Mouse (Mus musculus): ENCODE data around the gene Ndufs7. TPM values are rescaled to one million over a fixed set of nuclear protein-coding genes. Genes with fewer than 3 reads are reported as not detected.

The Ndufs7 gene
- total and polyA plus RNA-seq, 3 experiments: 154 to 282 (median 222) TPM

DNA sequence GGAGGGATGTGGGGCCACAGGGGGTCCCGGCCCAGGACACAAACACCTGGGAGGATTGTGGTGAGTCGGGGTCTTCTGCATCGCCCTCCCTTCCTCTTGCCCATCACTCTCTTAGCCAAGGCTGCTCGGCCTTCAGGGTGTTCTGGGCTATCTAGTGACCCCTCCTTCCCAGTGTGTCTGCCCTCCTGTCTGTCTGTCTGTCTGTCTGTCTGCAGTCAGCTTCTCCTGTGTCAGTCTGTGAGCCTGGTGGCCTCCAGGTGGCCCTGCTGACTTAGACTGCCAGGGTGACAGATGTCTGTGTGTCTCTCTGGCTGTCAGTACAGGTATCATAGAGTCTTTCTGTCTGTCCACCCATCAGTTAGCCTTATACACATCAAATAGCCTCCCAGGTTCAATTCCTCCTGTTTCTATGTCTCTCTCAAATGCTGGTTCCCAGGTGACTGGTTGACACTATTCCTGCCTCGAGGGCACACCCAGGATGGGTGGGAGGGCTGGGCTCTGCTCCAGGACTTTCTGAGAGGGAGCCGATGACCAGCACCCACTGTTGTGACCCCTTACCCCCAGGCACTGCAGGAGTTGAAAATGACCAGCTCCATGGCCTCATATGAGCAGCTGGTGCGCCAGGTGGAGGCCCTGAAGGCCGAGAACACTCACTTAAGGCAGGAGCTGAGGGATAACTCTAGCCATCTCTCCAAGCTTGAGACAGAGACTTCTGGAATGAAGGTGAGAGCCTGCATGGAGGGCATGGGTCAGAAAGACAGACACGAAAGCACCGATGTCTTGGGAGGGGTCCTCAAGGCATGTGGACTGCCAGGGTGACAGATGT, 52.5 kb downstream of the Ndufs7 start:
- dilution Hi-C loops (cut with MboI; ENCODE audit: extremely low pct_ligation_motif_present, extremely low pct_unique_long_range_greater_than_20kb, low sequenced_read_pairs) (no loop called here), in situ Hi-C loops (cut with MboI; ENCODE audit: low pct_ligation_motif_present, low pct_unique_long_range_greater_than_20kb, low sequenced_read_pairs) (no loop called here)
- H3K4me3 ChIP-seq (replicated peaks in 1 of 3; ENCODE audit: low read depth in 2 of 3, low read length in 2 of 3, poor library complexity in 1 of 3): no peak overlapping the region
- H3K36me3 ChIP-seq (replicated peaks in 1 of 2; ENCODE audit: control insufficient read depth in 1 of 2, insufficient read depth in 1 of 2, low read length in 1 of 2): no peaks in the 10 kb centered on the region
- H3K27ac ChIP-seq (ENCODE audit: insufficient read depth, low read depth): no peak overlapping the region
- H3K4me2 ChIP-seq (ENCODE audit: insufficient read depth, low read depth, poor library complexity, severe bottlenecking): no peak overlapping the region
- peak in 1 of 2 experiments; percentile 22; a peak in 1 of 4 replicates for TF ChIP-seq CTCF (conservative IDR thresholded peaks at IDR 0.05 in 1 of 2, IDR thresholded peaks at IDR 0.05 in 1 of 2; ENCODE audit: low read depth in 2 of 2, low read length in 2 of 2)
- TF ChIP-seq RAD21 (IDR thresholded peaks at IDR 0.05; ENCODE audit: low read depth, low read length): no peak; the same call in 1 of the 2 replicates
- H3K9me3 ChIP-seq (replicated peaks; ENCODE audit: low read length): no peaks in the 10 kb centered on the region
- no peak overlapping the region for H3K9ac ChIP-seq (ENCODE audit: insufficient read depth, low read depth)
- peaks cover 0 to 15% of the 10 kb centered on the region in 2 experiments; a peak in 3 of 4 replicates for H3K4me1 ChIP-seq (ENCODE audit: control insufficient read depth in 1 of 2, insufficient read depth in 2 of 2)
- H3K79me2 ChIP-seq (replicated peaks; ENCODE audit: control insufficient read depth, extremely low read depth, insufficient read depth, poor library complexity, severe bottlenecking): no peaks in the 10 kb centered on the region
- no peak for DNase-seq (ENCODE audit: extremely low read depth)
- peaks cover 66% of the 10 kb centered on the region for H3K27me3 ChIP-seq (replicated peaks)

- TF ChIP-seq TCF12 (IDR thresholded peaks at IDR 0.05; ENCODE audit: low read depth, low read length) (no peak), ZMIZ1 (IDR thresholded peaks at IDR 0.05; ENCODE audit: low read depth, low read length) (no peak)
- dilution Hi-C loops (cut with MboI; ENCODE audit: extremely low pct_ligation_motif_present, extremely low pct_unique_long_range_greater_than_20kb, low sequenced_read_pairs): no loop called here
Observed at GRCm38 (mm10) chr10:80302082-80302355, 53.1 kb downstream of the Ndufs7 start.

GRCm38 (mm10) chr10:80302471-80302881, 53.6 kb downstream of the Ndufs7 start:
- DNase-seq (ENCODE audit: extremely low read depth): no peak
- Histone ChIP-seq H3K4me2 (ENCODE audit: insufficient read depth, low read depth, poor library complexity, severe bottlenecking) (peak overlapping the region; percentile 30; the same call in 1 of the 2 replicates), H3K27ac (ENCODE audit: insufficient read depth, low read depth) (no peak overlapping the region), H3K79me2 (replicated peaks; ENCODE audit: control insufficient read depth, extremely low read depth, insufficient read depth, poor library complexity, severe bottlenecking) (no peaks in the 10 kb centered on the region), H3K36me3 (replicated peaks in 1 of 2; ENCODE audit: control insufficient read depth in 1 of 2, insufficient read depth in 1 of 2, low read length in 1 of 2) (no peaks in the 10 kb centered on the region), H3K27me3 (replicated peaks) (peaks cover 75% of the 10 kb centered on the region), H3K4me3 (replicated peaks in 1 of 3; ENCODE audit: low read depth in 2 of 3, low read length in 2 of 3, poor library complexity in 1 of 3) (no peak overlapping the region), H3K4me1 (ENCODE audit: control insufficient read depth in 1 of 2, insufficient read depth in 2 of 2) (peaks cover 0 to 9% of the 10 kb centered on the region in 2 experiments; a peak in 3 of 4 replicates), H3K9ac (ENCODE audit: insufficient read depth, low read depth) (no peak overlapping the region), H3K9me3 (replicated peaks; ENCODE audit: low read length) (no peaks in the 10 kb centered on the region)
- dilution Hi-C loops (cut with MboI; ENCODE audit: extremely low pct_ligation_motif_present, extremely low pct_unique_long_range_greater_than_20kb, low sequenced_read_pairs) (no loop called here), in situ Hi-C loops (cut with MboI; ENCODE audit: low pct_ligation_motif_present, low pct_unique_long_range_greater_than_20kb, low sequenced_read_pairs) (no loop called here)
- no peak for TF ChIP-seq GABPA (IDR thresholded peaks at IDR 0.05; ENCODE audit: insufficient replicate concordance, low read depth, low read length)
- no peak for TF ChIP-seq ZKSCAN1 (IDR thresholded peaks at IDR 0.05; ENCODE audit: borderline replicate concordance, low read depth, low read length)
- TF ChIP-seq EP300 (IDR thresholded peaks at IDR 0.05; ENCODE audit: low read length): no peak
- TF ChIP-seq NRF1 (IDR thresholded peaks at IDR 0.05; ENCODE audit: low read depth, low read length): no peak
- no peak for TF ChIP-seq MXI1 (IDR thresholded peaks at IDR 0.05; ENCODE audit: low read depth, low read length)
- no peak for TF ChIP-seq ZC3H11A (IDR thresholded peaks at IDR 0.05; ENCODE audit: low read depth, low read length)
- TF ChIP-seq MYC (IDR thresholded peaks at IDR 0.05; ENCODE audit: low read depth, low read length): no peak
- no peak for TF ChIP-seq ETS1 (conservative IDR thresholded peaks at IDR 0.05; ENCODE audit: low read depth, low read length)
- no peak for TF ChIP-seq PAX5 (IDR thresholded peaks at IDR 0.05; ENCODE audit: low read length)
- TF ChIP-seq TBP (conservative IDR thresholded peaks at IDR 0.05; ENCODE audit: low read depth, low read length): no peak
- TF ChIP-seq IRF4 (IDR thresholded peaks at IDR 0.05; ENCODE audit: low read depth, low read length): no peak
- TF ChIP-seq KAT2A (IDR thresholded peaks at IDR 0.05; ENCODE audit: insufficient replicate concordance, low read length): no peak
- no peak for TF ChIP-seq RCOR1 (conservative IDR thresholded peaks at IDR 0.05; ENCODE audit: low read depth, low read length)
- TF ChIP-seq BHLHE40 (IDR thresholded peaks at IDR 0.05; ENCODE audit: low read depth, low read length): no peak
- no peak for TF ChIP-seq POLR2A (IDR thresholded peaks at IDR 0.05; ENCODE audit: low read depth, low read length)
- no peak for TF ChIP-seq MAZ (IDR thresholded peaks at IDR 0.05; ENCODE audit: low read depth, low read length)
- TF ChIP-seq NELFE (IDR thresholded peaks at IDR 0.05; ENCODE audit: low read depth, low read length): no peak
- TF ChIP-seq HCFC1 (IDR thresholded peaks at IDR 0.05; ENCODE audit: low read depth, low read length): no peak
- TF ChIP-seq UBTF (IDR thresholded peaks at IDR 0.05; ENCODE audit: low read depth, low read length): no peak
- no peak for TF ChIP-seq CTCF (conservative IDR thresholded peaks at IDR 0.05 in 1 of 2, IDR thresholded peaks at IDR 0.05 in 1 of 2; ENCODE audit: low read depth in 2 of 2, low read length in 2 of 2)

More at GRCm38 (mm10) chr10:80302082-80302355, 53.1 kb downstream of the Ndufs7 start:
- H3K9ac ChIP-seq (ENCODE audit: insufficient read depth, low read depth): no peak overlapping the region
- no peaks in the 10 kb centered on the region for H3K36me3 ChIP-seq (replicated peaks in 1 of 2; ENCODE audit: control insufficient read depth in 1 of 2, insufficient read depth in 1 of 2, low read length in 1 of 2)
- no peaks in the 10 kb centered on the region for H3K9me3 ChIP-seq (replicated peaks; ENCODE audit: low read length)
- no peak overlapping the region for H3K4me3 ChIP-seq (replicated peaks in 1 of 3; ENCODE audit: low read depth in 2 of 3, low read length in 2 of 3, poor library complexity in 1 of 3)
- H3K4me2 ChIP-seq (ENCODE audit: insufficient read depth, low read depth, poor library complexity, severe bottlenecking): peak overlapping the region; percentile 30; the same call in 1 of the 2 replicates
- no peaks in the 10 kb centered on the region for H3K79me2 ChIP-seq (replicated peaks; ENCODE audit: control insufficient read depth, extremely low read depth, insufficient read depth, poor library complexity, severe bottlenecking)
- H3K27ac ChIP-seq (ENCODE audit: insufficient read depth, low read depth): no peak overlapping the region
- peaks cover 71% of the 10 kb centered on the region for H3K27me3 ChIP-seq (replicated peaks)
- in situ Hi-C loops (cut with MboI; ENCODE audit: low pct_ligation_motif_present, low pct_unique_long_range_greater_than_20kb, low sequenced_read_pairs): no loop called here
- DNase-seq (ENCODE audit: extremely low read depth): no peak
- peaks cover 0 to 10% of the 10 kb centered on the region in 2 experiments; a peak in 3 of 4 replicates for H3K4me1 ChIP-seq (ENCODE audit: control insufficient read depth in 1 of 2, insufficient read depth in 2 of 2)
